Mouse (Mus musculus): ENCODE measurements around the gene Tm4sf5. TPM values are rescaled to one million over a fixed set of nuclear protein-coding genes. Genes with fewer than 3 reads are reported as not detected.
A peak's percentile ranks its signal among the peaks of the same experiment; 100 is the strongest.

Gene Tm4sf5
- polyA plus RNA-seq (2015; fragmentation: Nextera tagmentation; extraction: Ambion mirVana) = 398 and 402 TPM in 2 replicates

GRCm38 (mm10) chr11:70504970-70505369, at the start of gene Tm4sf5:
TSS of gene Tm4sf5 (plus strand) at chr11:70505244.
- no peaks in the 10 kb centered on the region for H3K27me3 ChIP-seq (replicated peaks; ENCODE audit: control insufficient read depth, insufficient read depth, low read length)
- no peaks in the 10 kb centered on the region for H3K9me3 ChIP-seq (ENCODE audit: control insufficient read depth)
- peak within 1 kb of the TSS; percentile 65 for H3K4me2 ChIP-seq (replicated peaks; ENCODE audit: low read depth)
- no peak for TF ChIP-seq CTCF (IDR thresholded peaks at IDR 0.05; ENCODE audit: low read depth)
- peak within 1 kb of the TSS; percentile 47 for H3K4me3 ChIP-seq (ENCODE audit: low read depth, low read length)
- ATAC-seq = peak; percentile 90
- peak within 1 kb of the TSS; percentile 55 for H3K9ac ChIP-seq (ENCODE audit: low read depth, low read length)
- peak within 1 kb of the TSS; percentile 88 for H3K27ac ChIP-seq (ENCODE audit: low read depth, low read length)
- 0 out of 2 replicates have a peak, but pooled peaks cover 2% of the 10 kb centered on the region for H3K4me1 ChIP-seq (replicated peaks; ENCODE audit: control insufficient read depth, insufficient read depth, low read length)
- no peaks in the 10 kb centered on the region for H3K36me3 ChIP-seq (ENCODE audit: control insufficient read depth, insufficient read depth)
- WGBS = 33% methylated on average over 9 of the region's 9 CpGs

GRCm38 (mm10) chr11:70458688-70459600, 46.1 kb upstream of the Tm4sf5 start, which contains the start of gene Zmynd15:
TSS of gene Zmynd15 (plus strand) at chr11:70459433.
- H3K9me3 ChIP-seq (ENCODE audit: control insufficient read depth) = no peaks in the 10 kb centered on the region
- H3K27me3 ChIP-seq (replicated peaks; ENCODE audit: control insufficient read depth, insufficient read depth, low read length) = 0 out of 2 replicates have a peak, but pooled peaks cover 6% of the 10 kb centered on the region
- 11% methylated on average over 32 of the region's 32 CpGs for WGBS
- ATAC-seq = peak; percentile 39; the same call in 1 of the 2 replicates
- peak within 1 kb of the TSS; percentile 98 for H3K4me2 ChIP-seq (replicated peaks; ENCODE audit: low read depth)
- H3K36me3 ChIP-seq (ENCODE audit: control insufficient read depth, insufficient read depth) = peaks cover 8% of the 10 kb centered on the region
- no peaks in the 10 kb centered on the region for H3K4me1 ChIP-seq (replicated peaks; ENCODE audit: control insufficient read depth, insufficient read depth, low read length)
- peak within 1 kb of the TSS; percentile 65 for H3K27ac ChIP-seq (ENCODE audit: low read depth, low read length)
- no peak for TF ChIP-seq CTCF (IDR thresholded peaks at IDR 0.05; ENCODE audit: low read depth)
- peak within 1 kb of the TSS; percentile 62 for H3K4me3 ChIP-seq (ENCODE audit: low read depth, low read length)
- H3K9ac ChIP-seq (ENCODE audit: low read depth, low read length) = peak within 1 kb of the TSS; percentile 62

DNA sequence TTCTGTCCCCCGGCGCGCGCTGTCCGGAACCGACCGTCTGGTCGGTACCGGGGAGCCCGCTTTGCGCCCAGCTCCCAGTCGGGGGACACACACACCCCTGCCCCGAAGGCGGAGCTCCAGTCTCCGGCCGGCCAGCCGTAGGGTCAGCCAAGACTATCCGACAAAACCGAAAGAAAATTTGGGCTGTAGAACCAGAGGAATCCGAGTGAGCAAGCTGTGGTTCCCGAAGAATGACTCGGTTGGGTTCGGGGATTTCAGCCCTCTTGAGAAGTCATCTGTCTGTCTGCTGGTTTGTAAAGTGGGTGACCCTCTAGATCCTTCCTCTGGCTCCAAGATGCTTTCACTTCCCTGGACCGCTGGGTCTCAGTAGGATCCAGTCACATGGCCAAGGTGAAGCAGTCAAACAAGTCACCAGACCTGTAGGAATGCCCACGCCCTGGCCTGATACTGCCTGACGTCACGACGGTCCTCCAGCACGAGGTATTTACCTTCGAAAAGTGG, 45.4 kb upstream of the Tm4sf5 start, which contains the start of gene Cxcl16:
TSS of gene Cxcl16 (minus strand) at position 384 of the 501 bp plus-strand sequence.
- no peak for TF ChIP-seq CTCF (IDR thresholded peaks at IDR 0.05; ENCODE audit: low read depth)
- ATAC-seq = peak; percentile 75
- Histone ChIP-seq H3K4me1 (replicated peaks; ENCODE audit: control insufficient read depth, insufficient read depth, low read length) (no peaks in the 10 kb centered on the region), H3K4me3 (ENCODE audit: low read depth, low read length) (peak within 1 kb of the TSS; percentile 62), H3K36me3 (ENCODE audit: control insufficient read depth, insufficient read depth) (peaks cover 8% of the 10 kb centered on the region), H3K27ac (ENCODE audit: low read depth, low read length) (peak within 1 kb of the TSS; percentile 65), H3K9me3 (ENCODE audit: control insufficient read depth) (no peaks in the 10 kb centered on the region), H3K27me3 (replicated peaks; ENCODE audit: control insufficient read depth, insufficient read depth, low read length) (0 out of 2 replicates have a peak, but pooled peaks cover 6% of the 10 kb centered on the region), H3K4me2 (replicated peaks; ENCODE audit: low read depth) (peak within 1 kb of the TSS; percentile 98), H3K9ac (ENCODE audit: low read depth, low read length) (peak within 1 kb of the TSS; percentile 62)
- WGBS = 1% methylated on average over 30 of the region's 30 CpGs

GRCm38 (mm10) chr11:70463970-70464369, 41.1 kb upstream of the Tm4sf5 start:
- ATAC-seq = no peak
- 83% methylated on average over 5 of the region's 5 CpGs for WGBS

DNA sequence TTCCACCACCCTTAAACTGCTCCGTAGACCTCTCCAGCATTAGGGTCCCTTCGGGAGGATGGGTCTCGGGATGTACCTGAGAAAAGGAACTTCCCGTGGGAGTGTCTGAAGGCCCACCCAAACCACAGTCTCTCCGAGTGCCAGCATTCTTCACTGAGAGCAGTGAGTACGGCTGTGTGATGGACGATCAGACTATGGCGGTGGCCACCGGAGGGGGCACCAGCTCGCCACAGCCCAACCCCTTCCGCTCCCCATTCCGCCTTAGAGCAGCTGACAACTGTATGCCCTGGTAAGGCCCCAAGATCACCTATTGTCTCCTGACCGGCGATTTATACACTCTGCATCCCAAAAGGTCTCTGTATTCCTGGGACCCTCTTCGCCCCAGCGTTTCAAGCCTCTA, 39.8 kb upstream of the Tm4sf5 start:
- no peak overlapping the region for H3K4me2 ChIP-seq (replicated peaks; ENCODE audit: low read depth)
- H3K27me3 ChIP-seq (replicated peaks; ENCODE audit: control insufficient read depth, insufficient read depth, low read length) = peaks cover 14% of the 10 kb centered on the region; the same call in 1 of the 2 replicates
- peak; percentile 30 for TF ChIP-seq CTCF (IDR thresholded peaks at IDR 0.05; ENCODE audit: low read depth)
- no peaks in the 10 kb centered on the region for H3K9me3 ChIP-seq (ENCODE audit: control insufficient read depth)
- no peak for ATAC-seq
- 52% methylated on average over 16 of the region's 16 CpGs for WGBS
- no peak overlapping the region for H3K9ac ChIP-seq (ENCODE audit: low read depth, low read length)
- H3K27ac ChIP-seq (ENCODE audit: low read depth, low read length) = no peak overlapping the region
- H3K4me1 ChIP-seq (replicated peaks; ENCODE audit: control insufficient read depth, insufficient read depth, low read length) = no peaks in the 10 kb centered on the region
- H3K36me3 ChIP-seq (ENCODE audit: control insufficient read depth, insufficient read depth) = no peaks in the 10 kb centered on the region
- no peak overlapping the region for H3K4me3 ChIP-seq (ENCODE audit: low read depth, low read length)

More at GRCm38 (mm10) chr11:70463970-70464369, 41.1 kb upstream of the Tm4sf5 start:
- H3K9me3 ChIP-seq (ENCODE audit: control insufficient read depth) = no peaks in the 10 kb centered on the region
- H3K27me3 ChIP-seq (replicated peaks; ENCODE audit: control insufficient read depth, insufficient read depth, low read length) = peaks cover 14% of the 10 kb centered on the region; the same call in 1 of the 2 replicates
- H3K27ac ChIP-seq (ENCODE audit: low read depth, low read length) = no peak overlapping the region
- no peak overlapping the region for H3K4me2 ChIP-seq (replicated peaks; ENCODE audit: low read depth)
- H3K36me3 ChIP-seq (ENCODE audit: control insufficient read depth, insufficient read depth) = no peaks in the 10 kb centered on the region
- H3K4me3 ChIP-seq (ENCODE audit: low read depth, low read length) = no peak overlapping the region
- TF ChIP-seq CTCF (IDR thresholded peaks at IDR 0.05; ENCODE audit: low read depth) = no peak
- no peaks in the 10 kb centered on the region for H3K4me1 ChIP-seq (replicated peaks; ENCODE audit: control insufficient read depth, insufficient read depth, low read length)
- no peak overlapping the region for H3K9ac ChIP-seq (ENCODE audit: low read depth, low read length)

DNA sequence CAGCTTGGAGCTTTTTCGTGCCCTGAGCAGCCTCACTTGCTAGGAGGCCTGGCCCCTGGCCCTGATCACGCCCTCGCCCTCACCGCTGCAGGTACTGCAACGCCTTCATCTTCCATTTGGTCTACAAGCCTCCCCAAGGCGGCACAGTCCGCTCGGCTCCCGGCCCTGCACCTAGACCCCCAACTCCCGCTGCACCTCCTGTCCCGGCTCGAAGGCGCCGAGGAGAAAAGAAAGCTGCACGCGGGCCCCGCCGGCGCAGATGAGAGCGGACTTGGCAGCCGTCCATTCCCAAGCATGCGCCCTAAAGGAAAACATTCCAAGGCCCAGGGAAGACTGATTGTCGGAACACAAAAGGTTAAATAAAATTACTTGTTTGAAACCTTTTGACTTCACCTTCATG, 39.2 kb upstream of the Tm4sf5 start:
- H3K4me1 ChIP-seq (replicated peaks; ENCODE audit: control insufficient read depth, insufficient read depth, low read length) = no peaks in the 10 kb centered on the region
- peak overlapping the region; percentile 65 for H3K4me2 ChIP-seq (replicated peaks; ENCODE audit: low read depth)
- peak overlapping the region; percentile 19; the same call in 1 of the 2 replicates for H3K4me3 ChIP-seq (ENCODE audit: low read depth, low read length)
- ATAC-seq = no peak
- H3K27me3 ChIP-seq (replicated peaks; ENCODE audit: control insufficient read depth, insufficient read depth, low read length) = peaks cover 14% of the 10 kb centered on the region; the same call in 1 of the 2 replicates
- H3K9ac ChIP-seq (ENCODE audit: low read depth, low read length) = no peak overlapping the region
- H3K9me3 ChIP-seq (ENCODE audit: control insufficient read depth) = no peaks in the 10 kb centered on the region
- TF ChIP-seq CTCF (IDR thresholded peaks at IDR 0.05; ENCODE audit: low read depth) = no peak
- no peak overlapping the region for H3K27ac ChIP-seq (ENCODE audit: low read depth, low read length)
- H3K36me3 ChIP-seq (ENCODE audit: control insufficient read depth, insufficient read depth) = no peaks in the 10 kb centered on the region
- WGBS = 16% methylated on average over 23 of the region's 23 CpGs

Measured in intestine, postnatal 0 days (tissue).